Mouse (Mus musculus) neural tube, embryonic 12.5 days (tissue): ENCODE data around the gene Vamp8. TPM values are rescaled to one million over a fixed set of nuclear protein-coding genes. Genes with fewer than 3 reads are reported as not detected.

ENCODE experiments used
- ATAC-seq: fragments of 200-750 bp; cut with Nextera tagmentation; 2 replicates; pipeline ENCODE4 v1.8.0; 2017; ENCODE audit warnings: low read depth, mild to moderate bottlenecking, moderate TSS enrichment, moderate library complexity; ENCODE audit not compliant: low FRiP score
- H3K27ac ChIP-seq: fragments of 300-500 bp; sonication (generic); 2 replicates; pipeline ENCODE4 v1.5.1; 2016
- H3K27me3 ChIP-seq: fragments of 300-500 bp; sonication (generic); replicated peaks from 2 replicates; pipeline ENCODE4 v1.6.1; 2016; ENCODE audit warnings: mild to moderate bottlenecking
- H3K36me3 ChIP-seq: fragments of 300-500 bp; sonication (generic); 2 replicates; pipeline ENCODE4 v1.6.1; 2016; ENCODE audit warnings: mild to moderate bottlenecking
- H3K4me1 ChIP-seq: fragments of 300-500 bp; sonication (generic); 2 replicates; pipeline ENCODE4 v1.6.1; 2016
- H3K4me2 ChIP-seq: fragments of 300-500 bp; sonication (generic); replicated peaks from 2 replicates; pipeline ENCODE4 v1.6.1; 2016; ENCODE audit warnings: mild to moderate bottlenecking
- H3K4me3 ChIP-seq: fragments of 300-500 bp; sonication (generic); 2 replicates; pipeline ENCODE4 v1.5.1; 2016
- H3K9ac ChIP-seq: fragments of 300-500 bp; sonication (generic); 2 replicates; pipeline ENCODE4 v1.6.1; 2016; ENCODE audit warnings: mild to moderate bottlenecking
- H3K9me3 ChIP-seq: fragments of 300-500 bp; sonication (generic); 2 replicates; pipeline ENCODE4 v1.6.1; 2016; ENCODE audit warnings: mild to moderate bottlenecking
- WGBS: fragments of 180-500 bp; shearing (Covaris S2); methylation state at CpG from one replicate; pipeline ENCODE4 v1.1.7; 2016; 5-methylcytosine and 5-hydroxymethylcytosine counted together
- polyA plus RNA-seq: library from polyadenylated mRNA; unstranded; fragments of >200 nt; fragmentation: Nextera tagmentation; extraction: Ambion mirVana; gene quantifications from 2 replicates; pipeline ENCODE4 v1.2.1, GENCODE M21; 2016

Gene Vamp8
- polyA plus RNA-seq, 1 experiment from 2014 or later = 34.6 TPM

DNA sequence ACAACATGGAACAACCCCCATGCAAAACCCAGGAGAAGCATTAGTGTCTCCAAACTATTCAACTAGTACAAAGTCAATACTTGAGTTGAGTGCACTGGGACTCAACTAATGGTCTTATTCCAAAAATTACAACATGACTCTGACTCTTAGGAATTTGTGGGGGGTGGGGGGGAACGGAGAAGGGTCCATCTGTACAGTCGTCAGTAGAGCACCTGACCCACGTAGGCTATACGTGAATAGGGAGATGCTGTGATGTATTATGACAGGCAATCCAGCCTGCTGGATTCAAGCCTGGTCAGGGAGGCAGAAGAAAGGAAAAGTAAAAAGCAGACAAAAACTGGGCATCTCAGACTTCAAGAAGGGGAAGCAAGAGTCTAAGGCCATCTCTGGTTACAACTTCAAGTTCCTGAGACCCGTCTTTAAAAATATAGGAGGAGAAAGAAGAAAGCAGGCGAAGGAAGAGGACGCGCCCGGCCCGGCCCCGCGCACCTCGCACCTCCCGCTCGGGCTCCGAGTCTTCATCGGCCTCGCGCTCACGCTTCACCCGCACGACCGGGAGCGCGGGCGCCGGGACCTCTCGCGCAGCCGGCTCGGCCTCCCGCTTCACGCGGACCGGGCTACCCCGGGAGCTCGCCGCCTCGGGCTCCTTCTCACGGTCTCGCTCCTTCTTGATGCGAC, 46.0 kb downstream of the Vamp8 start:
- H3K27ac ChIP-seq = no peak overlapping the region
- H3K9ac ChIP-seq = peak overlapping the region; percentile 89
- peak overlapping the region; percentile 75 for H3K4me2 ChIP-seq
- H3K4me1 ChIP-seq = peaks cover 34% of the 10 kb centered on the region
- peaks cover 24% of the 10 kb centered on the region for H3K36me3 ChIP-seq
- WGBS = under 1% methylated on average over 42 of the region's 42 CpGs
- peak overlapping the region; percentile 80 for H3K4me3 ChIP-seq
- no peaks in the 10 kb centered on the region for H3K27me3 ChIP-seq
- ATAC-seq = peak; percentile 55
- no peaks in the 10 kb centered on the region for H3K9me3 ChIP-seq

GRCm38 (mm10) chr6:72340481-72340880, 50.0 kb downstream of the Vamp8 start:
- peaks cover 11% of the 10 kb centered on the region for H3K4me1 ChIP-seq
- no peak overlapping the region for H3K4me3 ChIP-seq
- no peak overlapping the region for H3K27ac ChIP-seq
- no peaks in the 10 kb centered on the region for H3K9me3 ChIP-seq
- H3K9ac ChIP-seq = no peak overlapping the region
- peaks cover 51% of the 10 kb centered on the region for H3K36me3 ChIP-seq
- ATAC-seq = no peak
- no peaks in the 10 kb centered on the region for H3K27me3 ChIP-seq
- no peak overlapping the region for H3K4me2 ChIP-seq
- 80% methylated on average over 2 of the region's 2 CpGs for WGBS

Other genes with a start within 250 kb of the Vamp8 start
- gene Atoh8, start 155.1 kb downstream of the Vamp8 start, polyA plus RNA-seq = 7.3 and 8.4 TPM in 2 replicates
- gene Sftpb, start 86.1 kb downstream of the Vamp8 start, polyA plus RNA-seq = not detected in 2 replicates
- gene Usp39, start 45.5 kb downstream of the Vamp8 start, polyA plus RNA-seq = 63.7 and 64.9 TPM in 2 replicates
- gene 0610030E20Rik, start 43.4 kb downstream of the Vamp8 start, polyA plus RNA-seq = 24.8 and 25.8 TPM in 2 replicates
- gene Tmem150a, start 35.3 kb downstream of the Vamp8 start, polyA plus RNA-seq = 12.8 and 12.9 TPM in 2 replicates
- 108 and 109 TPM in 2 replicates for gene Rnf181, start 23.7 kb downstream of the Vamp8 start, polyA plus RNA-seq
- gene Vamp5, start 10.2 kb downstream of the Vamp8 start, polyA plus RNA-seq = 17.3 and 18.7 TPM in 2 replicates
- 22.5 and 26.8 TPM in 2 replicates for gene Ggcx, start 23.6 kb upstream of the Vamp8 start, polyA plus RNA-seq
- gene Mat2a, start 48.9 kb upstream of the Vamp8 start, polyA plus RNA-seq = 379 and 423 TPM in 2 replicates
- gene Sh2d6, start 131.0 kb upstream of the Vamp8 start, polyA plus RNA-seq = 0.34 and 0.96 TPM in 2 replicates
- gene Capg, start 153.7 kb upstream of the Vamp8 start, polyA plus RNA-seq = 11.6 and 13.7 TPM in 2 replicates
- gene Elmod3, start 207.7 kb upstream of the Vamp8 start, polyA plus RNA-seq = 15.7 and 17.2 TPM in 2 replicates
- 5.1 and 6.1 TPM in 2 replicates for gene Retsat, start 207.8 kb upstream of the Vamp8 start, polyA plus RNA-seq
- 35.8 and 36.7 TPM in 2 replicates for gene Tgoln1, start 226.3 kb upstream of the Vamp8 start, polyA plus RNA-seq